Mouse (Mus musculus) ES-Bruce4 (cell line): ENCODE measurements around the gene Nagpa. TPM values are rescaled to one million over a fixed set of nuclear protein-coding genes. Genes with fewer than 3 reads are reported as not detected.

ENCODE experiments used
- H3K27ac ChIP-seq: 2 replicates; pipeline ENCODE4 v1.5.1; 2012; ENCODE audit warnings: low read length, inconsistent platforms; ENCODE audit not compliant: insufficient read depth
- H3K27me3 ChIP-seq: 2 replicates; pipeline ENCODE4 v1.6.1; 2012; ENCODE audit warnings: mild to moderate bottlenecking, low read length, inconsistent platforms; ENCODE audit not compliant: control insufficient read depth, poor library complexity, insufficient read depth, severe bottlenecking
- H3K36me3 ChIP-seq: 2 replicates; pipeline ENCODE4 v1.6.1; 2012; ENCODE audit warnings: inconsistent platforms, mild to moderate bottlenecking, low read length, moderate library complexity; ENCODE audit not compliant: control insufficient read depth, poor library complexity, insufficient read depth, severe bottlenecking
- H3K4me1 ChIP-seq: one replicate; pipeline ENCODE4 v1.8.1; 2011; ENCODE audit warnings: low read length; ENCODE audit not compliant: control insufficient read depth, insufficient read depth
- H3K4me3 ChIP-seq: 2 replicates; pipeline ENCODE4 v1.5.1; 2011; ENCODE audit warnings: low read depth, mild to moderate bottlenecking, low read length
- H3K9ac ChIP-seq: 2 replicates; pipeline ENCODE4 v1.6.1; 2012; ENCODE audit warnings: low read depth, mild to moderate bottlenecking, inconsistent platforms; ENCODE audit not compliant: poor library complexity, severe bottlenecking
- H3K9me3 ChIP-seq: replicated peaks from 2 replicates; pipeline ENCODE4 v1.6.1; 2012; ENCODE audit warnings: mild to moderate bottlenecking, low read length, inconsistent platforms; ENCODE audit not compliant: control insufficient read depth, poor library complexity, insufficient read depth, severe bottlenecking
- CTCF ChIP-seq: IDR thresholded peaks from one replicate; pipeline ENCODE4 v1.8.1; 2011; ENCODE audit warnings: low read depth, low read length
- EP300 ChIP-seq: IDR thresholded peaks from 2 replicates; pipeline ENCODE4 v1.6.1; 2011; ENCODE audit warnings: low read depth, low read length; ENCODE audit not compliant: insufficient read depth
- POLR2A ChIP-seq: IDR thresholded peaks from one replicate; pipeline ENCODE4 v1.8.1; 2011; ENCODE audit warnings: low read length; ENCODE audit not compliant: insufficient read depth
- polyA plus RNA-seq: library from polyadenylated mRNA; stranded (reverse); fragments of >200 nt; gene quantifications from 2 replicates; pipeline ENCODE4 v1.2.4, GENCODE M21; 2011; ENCODE audit warnings: low read depth; ENCODE audit not compliant: missing spikeins, insufficient read depth, insufficient read length

The Nagpa gene
- polyA plus RNA-seq, 1 experiment, result 5.1 TPM

GRCm38 (mm10) chr16:5206051-5206450, 2.2 kb upstream of the Nagpa start:
- Histone ChIP-seq H3K27me3 (no peaks in the 10 kb centered on the region), H3K9ac (no peak overlapping the region), H3K4me1 (no peaks in the 10 kb centered on the region), H3K27ac (no peak overlapping the region), H3K9me3 (no peaks in the 10 kb centered on the region), H3K4me3 (no peak overlapping the region), H3K36me3 (no peaks in the 10 kb centered on the region)
- no peak for TF ChIP-seq POLR2A
- TF ChIP-seq EP300, result no peak
- no peak for TF ChIP-seq CTCF

- no peak overlapping the region for H3K27ac ChIP-seq
- no peak for TF ChIP-seq EP300
- TF ChIP-seq POLR2A, result no peak
- no peak for TF ChIP-seq CTCF
Measured at GRCm38 (mm10) chr16:5205431-5205970, 1.7 kb upstream of the Nagpa start.

GRCm38 (mm10) chr16:5203200-5203599, 612 bp downstream of the Nagpa start:
- H3K4me1 ChIP-seq, result no peaks in the 10 kb centered on the region
- H3K36me3 ChIP-seq, result no peaks in the 10 kb centered on the region
- H3K9me3 ChIP-seq, result no peaks in the 10 kb centered on the region
- TF ChIP-seq EP300, result no peak
- no peak for TF ChIP-seq CTCF
- no peak for TF ChIP-seq POLR2A
- peak overlapping the region; percentile 49 for H3K9ac ChIP-seq
- peak overlapping the region; percentile 91 for H3K4me3 ChIP-seq
- no peak overlapping the region for H3K27ac ChIP-seq
- H3K27me3 ChIP-seq, result no peaks in the 10 kb centered on the region

More at GRCm38 (mm10) chr16:5205431-5205970, 1.7 kb upstream of the Nagpa start:
- H3K9me3 ChIP-seq, result no peaks in the 10 kb centered on the region
- H3K4me3 ChIP-seq, result no peak overlapping the region
- no peak overlapping the region for H3K9ac ChIP-seq
- no peaks in the 10 kb centered on the region for H3K4me1 ChIP-seq
- H3K36me3 ChIP-seq, result no peaks in the 10 kb centered on the region
- no peaks in the 10 kb centered on the region for H3K27me3 ChIP-seq

- TF ChIP-seq EP300 (no peak), POLR2A (no peak), CTCF (peak; percentile 73)
- Histone ChIP-seq H3K27ac (no peak overlapping the region), H3K9ac (no peak overlapping the region), H3K36me3 (no peaks in the 10 kb centered on the region), H3K4me3 (peak overlapping the region; percentile 91), H3K4me1 (no peaks in the 10 kb centered on the region), H3K9me3 (no peaks in the 10 kb centered on the region), H3K27me3 (no peaks in the 10 kb centered on the region)
Measured at GRCm38 (mm10) chr16:5202681-5203080, 1.1 kb downstream of the Nagpa start.

- Histone ChIP-seq H3K4me3 (no peak overlapping the region), H3K27me3 (no peaks in the 10 kb centered on the region), H3K36me3 (no peaks in the 10 kb centered on the region), H3K9me3 (no peaks in the 10 kb centered on the region), H3K27ac (no peak overlapping the region), H3K9ac (no peak overlapping the region), H3K4me1 (no peaks in the 10 kb centered on the region)
- peak; percentile 91 for TF ChIP-seq CTCF
- no peak for TF ChIP-seq POLR2A
- no peak for TF ChIP-seq EP300
Measured at GRCm38 (mm10) chr16:5195080-5195479, 8.7 kb downstream of the Nagpa start.

- TF ChIP-seq POLR2A (no peak), CTCF (no peak), EP300 (no peak)
- Histone ChIP-seq H3K27me3 (no peaks in the 10 kb centered on the region), H3K4me1 (no peaks in the 10 kb centered on the region)
Measured at GRCm38 (mm10) chr16:5186234-5186633, 17.6 kb downstream of the Nagpa start.

More at GRCm38 (mm10) chr16:5186234-5186633, 17.6 kb downstream of the Nagpa start:
- no peak overlapping the region for H3K9ac ChIP-seq
- no peak overlapping the region for H3K4me3 ChIP-seq
- H3K9me3 ChIP-seq, result no peaks in the 10 kb centered on the region
- no peak overlapping the region for H3K27ac ChIP-seq
- no peaks in the 10 kb centered on the region for H3K36me3 ChIP-seq
